Mouse (Mus musculus): ENCODE results near the gene Ubl4a. TPM values are rescaled to one million over a fixed set of nuclear protein-coding genes. Genes with fewer than 3 reads are reported as not detected.
"Not testable (repeated sequence)": the region's sequence is repeated elsewhere in the genome, so short reads cannot be mapped to it uniquely, and the experiment has no call there.

Gene Ubl4a
- polyA plus RNA-seq (2015; fragmentation: Nextera tagmentation; extraction: Ambion mirVana), result 67.7 and 71.0 TPM in 2 replicates

- H3K9ac ChIP-seq, result peak within 1 kb of the TSS; percentile 40
- WGBS, result 17% methylated on average over 32 of the region's 32 CpGs
- ATAC-seq (ENCODE audit: low FRiP score, low read depth), result peak; percentile 91
- H3K9me3 ChIP-seq, result no peaks in the 10 kb centered on the region
- H3K27ac ChIP-seq (replicated peaks), result peak within 1 kb of the TSS; percentile 31; the same call in 1 of the 2 replicates
- 0 out of 2 replicates have a peak, but pooled peaks cover 13% of the 10 kb centered on the region for H3K4me1 ChIP-seq (replicated peaks)
- no peaks in the 10 kb centered on the region for H3K27me3 ChIP-seq
- peak within 1 kb of the TSS; percentile 68 for H3K4me2 ChIP-seq
- 0 out of 2 replicates have a peak, but pooled peaks cover 2% of the 10 kb centered on the region for H3K36me3 ChIP-seq
- peak within 1 kb of the TSS; percentile 50 for H3K4me3 ChIP-seq
Measured at GRCm38 (mm10) chrX:74372888-74373549, at the start of gene Ubl4a, which contains the start of gene Slc10a3. TSS of gene Ubl4a (minus strand) at chrX:74373218. TSS of gene Slc10a3 (minus strand) at chrX:74373349.

DNA sequence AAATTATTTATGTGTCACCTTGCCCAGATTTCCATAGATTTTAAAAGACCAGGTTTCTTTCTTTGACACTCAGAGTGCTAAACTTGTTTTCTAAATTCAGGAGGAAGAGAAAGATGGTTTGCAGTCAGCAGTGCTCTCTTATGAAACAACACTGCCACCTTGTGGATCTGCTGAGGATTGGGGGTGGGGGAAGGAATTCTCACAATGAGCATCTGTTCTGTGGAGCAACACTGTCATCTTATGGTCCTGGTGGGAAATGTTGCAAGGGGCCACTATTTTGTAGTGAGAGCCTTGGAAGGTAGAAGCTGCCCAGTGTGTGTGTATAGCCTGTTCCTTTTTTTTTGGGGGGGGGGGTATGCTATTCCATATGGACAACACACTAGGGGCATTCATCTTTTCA is 40.4 kb upstream of the Ubl4a start:
- Histone ChIP-seq H3K4me2 (no peak overlapping the region), H3K27ac (replicated peaks) (no peak overlapping the region), H3K27me3 (no peaks in the 10 kb centered on the region), H3K36me3 (no peaks in the 10 kb centered on the region), H3K4me1 (replicated peaks) (no peaks in the 10 kb centered on the region), H3K9ac (no peak overlapping the region), H3K9me3 (no peaks in the 10 kb centered on the region), H3K4me3 (no peak overlapping the region)
- peak; percentile 75; the same call in 1 of the 2 replicates for ATAC-seq (ENCODE audit: low FRiP score, low read depth)

DNA sequence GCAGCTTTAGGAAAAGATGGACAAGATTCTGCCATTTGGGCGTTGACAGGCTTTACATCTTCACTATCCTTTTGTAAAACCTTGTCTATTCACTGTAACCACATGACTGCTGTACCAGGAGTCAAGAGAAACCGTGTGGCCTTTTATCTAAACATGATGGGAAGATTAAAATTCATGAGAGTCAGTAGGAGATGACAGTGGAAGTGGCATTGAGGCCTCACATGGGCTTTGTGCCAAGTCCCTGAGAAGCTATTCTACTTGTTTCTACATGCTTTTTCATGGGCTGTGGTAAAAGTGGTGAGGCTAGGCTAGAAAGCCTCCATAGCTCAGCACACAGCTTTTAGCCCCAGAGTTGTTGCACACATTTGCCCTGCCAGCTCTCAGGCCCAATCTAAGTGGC is 35.3 kb upstream of the Ubl4a start:
- no peak overlapping the region for H3K4me3 ChIP-seq

DNA sequence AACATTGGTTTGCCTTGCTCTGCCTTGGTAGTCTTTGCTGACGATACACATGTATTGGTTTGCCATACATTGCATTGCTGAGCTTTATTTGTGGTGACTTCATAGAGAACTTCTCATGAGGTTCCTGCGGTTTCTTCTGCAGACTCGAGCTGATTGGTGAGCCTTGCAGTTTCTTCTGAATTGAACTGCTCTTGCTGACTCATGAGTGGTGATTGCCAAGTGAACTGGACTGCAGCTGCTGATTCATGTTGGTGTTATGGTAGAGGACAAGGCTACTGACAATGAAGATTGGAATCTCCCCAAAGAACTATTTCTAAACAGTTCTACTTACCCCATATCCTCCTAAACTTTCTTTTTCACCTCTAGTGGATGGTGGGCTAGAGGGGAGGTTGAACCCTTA is 27.1 kb upstream of the Ubl4a start:
- Histone ChIP-seq H3K27ac (replicated peaks) (no peak overlapping the region), H3K4me2 (no peak overlapping the region), H3K4me1 (replicated peaks) (no peaks in the 10 kb centered on the region), H3K4me3 (no peak overlapping the region), H3K9me3 (no peaks in the 10 kb centered on the region), H3K27me3 (no peaks in the 10 kb centered on the region), H3K36me3 (no peaks in the 10 kb centered on the region), H3K9ac (no peak overlapping the region)
- no peak for ATAC-seq (ENCODE audit: low FRiP score, low read depth)
- WGBS, result 87% methylated on average over 3 of the region's 3 CpGs

More for the DNA sequence above, 35.3 kb upstream of the Ubl4a start:
- no peaks in the 10 kb centered on the region for H3K9me3 ChIP-seq
- H3K9ac ChIP-seq, result no peak overlapping the region
- WGBS, result 40% methylated on average over 2 of the region's 2 CpGs
- no peak overlapping the region for H3K4me2 ChIP-seq
- no peak for ATAC-seq (ENCODE audit: low FRiP score, low read depth)
- no peaks in the 10 kb centered on the region for H3K27me3 ChIP-seq
- no peak overlapping the region for H3K27ac ChIP-seq (replicated peaks)
- H3K4me1 ChIP-seq (replicated peaks), result no peaks in the 10 kb centered on the region
- H3K36me3 ChIP-seq, result no peaks in the 10 kb centered on the region

- 23% methylated on average over 30 of the region's 30 CpGs for WGBS
- Histone ChIP-seq H3K4me2 (peak within 1 kb of the TSS; percentile 69), H3K9me3 (no peaks in the 10 kb centered on the region), H3K4me3 (peak within 1 kb of the TSS; percentile 54), H3K4me1 (replicated peaks) (peaks cover 10% of the 10 kb centered on the region), H3K9ac (peak within 1 kb of the TSS; percentile 70), H3K27ac (replicated peaks) (peak within 1 kb of the TSS; percentile 85), H3K27me3 (no peaks in the 10 kb centered on the region), H3K36me3 (no peaks in the 10 kb centered on the region)
- ATAC-seq (ENCODE audit: low FRiP score, low read depth), result peak; percentile 100
Measured at GRCm38 (mm10) chrX:74392535-74393443, 19.8 kb upstream of the Ubl4a start, which contains the start of the genes Fam3a and Ikbkg. TSS of gene Fam3a (minus strand) at chrX:74393272. TSS of gene Ikbkg (plus strand) at chrX:74393290.

DNA sequence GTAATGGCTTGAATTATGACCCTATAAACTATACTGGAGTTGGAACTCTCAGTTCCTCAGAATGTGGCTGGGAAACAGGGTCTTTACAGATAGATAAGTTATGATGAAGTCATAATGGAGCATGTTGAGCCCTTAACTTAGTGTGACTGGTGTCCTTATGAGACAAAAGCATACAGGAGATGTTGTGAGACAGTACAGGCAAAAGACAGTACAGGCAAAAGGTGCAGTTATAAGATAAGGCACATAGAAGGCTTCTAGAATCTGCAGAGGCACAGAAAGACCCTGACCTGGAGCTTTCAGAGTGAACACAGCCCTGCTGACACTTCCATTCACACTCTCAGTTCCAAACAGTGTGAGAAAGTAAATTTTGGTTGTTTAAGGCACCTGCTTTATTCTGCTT is 15.1 kb upstream of the Ubl4a start:
- ATAC-seq (ENCODE audit: low FRiP score, low read depth), result no peak
- Histone ChIP-seq H3K27me3 (no peaks in the 10 kb centered on the region), H3K4me1 (replicated peaks) (peaks cover 10% of the 10 kb centered on the region), H3K36me3 (no peaks in the 10 kb centered on the region), H3K9me3 (no peaks in the 10 kb centered on the region), H3K4me2 (no peak overlapping the region), H3K9ac (no peak overlapping the region), H3K4me3 (no peak overlapping the region), H3K27ac (replicated peaks) (no peak overlapping the region)

- H3K4me2 ChIP-seq, result no peak overlapping the region
- no peaks in the 10 kb centered on the region for H3K36me3 ChIP-seq
- H3K9me3 ChIP-seq, result no peaks in the 10 kb centered on the region
- WGBS, result 80% methylated on average over 2 of the region's 2 CpGs
- no peak overlapping the region for H3K27ac ChIP-seq (replicated peaks)
- H3K4me1 ChIP-seq (replicated peaks), result no peaks in the 10 kb centered on the region
- no peak overlapping the region for H3K4me3 ChIP-seq
- H3K9ac ChIP-seq, result no peak overlapping the region
- H3K27me3 ChIP-seq, result no peaks in the 10 kb centered on the region
- no peak for ATAC-seq (ENCODE audit: low FRiP score, low read depth)
Measured at GRCm38 (mm10) chrX:74384451-74384850, 11.4 kb upstream of the Ubl4a start.

DNA sequence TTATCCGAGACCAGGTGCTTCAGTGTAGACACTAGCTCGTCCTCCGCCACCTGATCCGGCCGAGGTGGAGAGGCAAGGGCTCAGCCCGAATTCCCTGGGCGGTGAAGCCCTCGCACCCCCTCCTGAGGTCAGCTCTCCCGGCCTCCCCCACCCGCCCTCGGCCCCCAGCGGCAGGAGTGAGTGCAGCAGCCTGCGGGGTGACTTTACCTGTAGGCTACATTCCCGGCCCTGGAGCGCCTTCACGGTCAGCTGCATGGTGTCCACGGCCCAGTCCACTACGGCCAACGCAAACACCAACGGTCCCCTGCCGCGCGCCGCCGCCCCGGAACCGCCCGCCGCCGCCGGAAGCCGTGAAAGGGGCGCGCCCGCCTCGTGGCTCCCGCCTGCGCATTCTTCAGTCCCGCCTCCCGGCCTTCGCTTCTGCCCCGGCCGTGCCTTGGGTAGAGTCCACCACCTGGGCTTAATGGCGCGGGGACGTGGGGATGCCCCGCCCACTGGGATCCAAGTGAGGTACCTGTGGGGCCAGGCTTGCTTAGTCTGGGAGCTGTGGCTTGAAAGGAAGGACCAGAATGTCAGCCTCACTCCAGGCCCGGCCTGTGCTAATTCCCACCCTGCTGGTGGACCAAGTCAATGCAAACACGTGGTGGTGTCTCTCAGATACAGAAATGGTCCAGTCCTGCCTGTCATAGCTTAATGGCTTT is 4.7 kb downstream of the Ubl4a start:
- WGBS, result 14% methylated on average over 46 of the region's 49 CpGs
- Histone ChIP-seq H3K9ac (peak overlapping the region; percentile 74), H3K4me1 (replicated peaks) (peaks cover 22% of the 10 kb centered on the region), H3K27ac (replicated peaks) (peak overlapping the region; percentile 86), H3K27me3 (no peaks in the 10 kb centered on the region), H3K36me3 (0 out of 2 replicates have a peak, but pooled peaks cover 2% of the 10 kb centered on the region), H3K4me2 (peak overlapping the region; percentile 63), H3K4me3 (peak overlapping the region; percentile 56), H3K9me3 (no peaks in the 10 kb centered on the region)
- ATAC-seq (ENCODE audit: low FRiP score, low read depth), result peak; percentile 75

DNA sequence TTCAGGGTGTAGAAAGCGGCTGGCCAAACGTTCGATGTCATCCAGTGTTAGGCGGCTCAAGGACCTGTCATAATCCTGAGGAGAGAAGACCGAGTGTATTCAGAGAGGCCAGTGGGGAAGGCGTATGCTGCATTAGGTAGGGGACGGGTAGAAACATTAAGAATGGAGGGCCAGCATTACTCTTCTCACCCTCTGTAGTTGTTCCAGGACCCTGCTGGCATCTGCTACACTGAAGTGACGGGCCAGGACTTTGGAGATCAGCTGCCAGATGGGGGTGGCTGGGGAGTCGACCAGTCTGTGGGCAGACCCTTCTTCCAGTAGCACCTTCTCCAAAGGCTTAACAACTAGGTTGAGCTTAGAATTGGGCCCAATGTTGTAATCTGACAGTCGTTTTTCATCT is 5.5 kb downstream of the Ubl4a start:
- H3K4me1 ChIP-seq (replicated peaks), result peaks cover 18% of the 10 kb centered on the region
- no peaks in the 10 kb centered on the region for H3K9me3 ChIP-seq
- peak overlapping the region; percentile 56 for H3K4me3 ChIP-seq
- 65% methylated on average over 10 of the region's 10 CpGs for WGBS
- H3K27me3 ChIP-seq, result no peaks in the 10 kb centered on the region
- peak overlapping the region; percentile 74 for H3K9ac ChIP-seq
- 0 out of 2 replicates have a peak, but pooled peaks cover 2% of the 10 kb centered on the region for H3K36me3 ChIP-seq
- no peak for ATAC-seq (ENCODE audit: low FRiP score, low read depth)
- peak overlapping the region; percentile 63 for H3K4me2 ChIP-seq
- peak overlapping the region; percentile 86 for H3K27ac ChIP-seq (replicated peaks)

GRCm38 (mm10) chrX:74359171-74359570 is 13.8 kb downstream of the Ubl4a start:
- Histone ChIP-seq H3K9ac (no peak overlapping the region), H3K9me3 (no peaks in the 10 kb centered on the region), H3K4me2 (no peak overlapping the region), H3K27me3 (no peaks in the 10 kb centered on the region), H3K36me3 (no peaks in the 10 kb centered on the region), H3K4me3 (no peak overlapping the region), H3K27ac (replicated peaks) (no peak overlapping the region), H3K4me1 (replicated peaks) (no peaks in the 10 kb centered on the region)
- WGBS, result 54% methylated on average over 11 of the region's 11 CpGs
- ATAC-seq (ENCODE audit: low FRiP score, low read depth), result no peak

DNA sequence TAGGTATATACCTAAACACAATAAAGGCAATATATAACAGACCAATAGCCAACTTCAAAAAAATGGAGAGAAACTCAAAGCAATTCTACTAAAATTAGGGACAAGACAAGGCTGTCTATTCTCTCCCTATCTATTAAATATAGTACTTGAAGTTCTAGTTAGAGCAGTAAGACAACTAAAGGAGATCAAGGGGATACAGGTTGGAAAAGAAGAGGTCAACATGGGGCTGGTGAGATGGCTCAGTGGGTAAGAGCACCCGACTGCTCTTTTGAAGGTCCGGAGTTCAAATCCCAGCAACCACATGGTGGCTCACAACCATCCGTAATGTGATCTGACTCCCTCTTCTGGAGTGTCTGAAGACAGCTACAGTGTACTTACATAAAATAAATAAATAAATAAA is 15.9 kb downstream of the Ubl4a start:
- not testable (repeated sequence) for H3K36me3 ChIP-seq; H3K27ac ChIP-seq (replicated peaks); H3K4me2 ChIP-seq; ATAC-seq (ENCODE audit: low FRiP score, low read depth); H3K27me3 ChIP-seq; H3K9me3 ChIP-seq; H3K4me1 ChIP-seq (replicated peaks); H3K4me3 ChIP-seq; H3K9ac ChIP-seq
- 80% methylated on average over 3 of the region's 3 CpGs for WGBS
